Mouse (Mus musculus): ENCODE data around the gene Dhrs2.

Dhrs2 gene

GRCm38 (mm10) chr14:55248284-55248683 lies 26.5 kb downstream of the Dhrs2 start:
- 54% methylated on average over 6 of the region's 6 CpGs for WGBS

GRCm38 (mm10) chr14:55253580-55253979 lies 31.8 kb downstream of the Dhrs2 start:
- WGBS = 75% methylated on average over 4 of the region's 4 CpGs

- 62% methylated on average over 6 of the region's 6 CpGs for WGBS
These were observed 33.6 kb downstream of the Dhrs2 start for GRCm38 (mm10) chr14:55255443-55255842.

- 32% methylated on average over 3 of the region's 3 CpGs for whole genome bisulfite sequencing
These were observed 49.4 kb downstream of the Dhrs2 start for GRCm38 (mm10) chr14:55271158-55271557.

GRCm38 (mm10) chr14:55273023-55273422 lies 51.2 kb downstream of the Dhrs2 start:
- 90% methylated on average over 4 of the region's 4 CpGs for WGBS

- WGBS = 58% methylated on average over 6 of the region's 6 CpGs
These were observed 53.0 kb downstream of the Dhrs2 start for GRCm38 (mm10) chr14:55274810-55275209.

GRCm38 (mm10) chr14:55279322-55280069 lies 57.7 kb downstream of the Dhrs2 start:
- 82% methylated on average over 7 of the region's 7 CpGs for WGBS

All from cerebral cortex, adult 2 months (tissue).